Mouse (Mus musculus) E14TG2a.4 (cell line): ENCODE measurements around the gene Cd8b1.
A peak's percentile ranks its signal among the peaks of the same experiment; 100 is the strongest.

Experiments
- H3K27me3 ChIP-seq: 2 replicates; pipeline ENCODE4 v1.6.1; 2014; ENCODE audit warnings: low read length, control low read depth; ENCODE audit not compliant: insufficient read depth
- H3K36me3 ChIP-seq: 2 replicates; pipeline ENCODE4 v1.6.1; 2014; ENCODE audit warnings: low read length, control low read depth; ENCODE audit not compliant: insufficient read depth
- H3K4me1 ChIP-seq: replicated peaks from 2 replicates; pipeline ENCODE4 v1.6.1; 2014; ENCODE audit warnings: low read depth, low read length, control low read depth
- H3K4me3 ChIP-seq: replicated peaks from 2 replicates; pipeline ENCODE4 v1.5.1; 2014; ENCODE audit warnings: mild to moderate bottlenecking, low read length
- H3K9me3 ChIP-seq: 2 replicates; pipeline ENCODE4 v1.6.1; 2014; ENCODE audit warnings: low read length, control low read depth
- CTCF ChIP-seq: conservative IDR thresholded peaks from 2 replicates; pipeline ENCODE4 v1.5.1; 2014; ENCODE audit warnings: low read length
- NANOG ChIP-seq: IDR thresholded peaks from 2 replicates; pipeline ENCODE4 v1.6.1; 2014; ENCODE audit warnings: borderline replicate concordance, low read length, mixed read lengths
- POU5F1 ChIP-seq: IDR thresholded peaks from 2 replicates; pipeline ENCODE4 v1.6.1; 2014; ENCODE audit warnings: low read length, borderline replicate concordance

Gene Cd8b1

GRCm38 (mm10) chr6:71373249-71373775, 50.7 kb downstream of the Cd8b1 start, which contains the start of gene Cd8a:
Gene Cd8a, plus strand, starts transcription at chr6:71373427.
- peaks cover 11% of the 10 kb centered on the region for H3K9me3 ChIP-seq
- TF ChIP-seq NANOG (no peak), CTCF (no peak), POU5F1 (no peak)
- H3K4me3 ChIP-seq: peak within 1 kb of the TSS; percentile 17; the same call in 1 of the 2 replicates

GRCm38 (mm10) chr6:71374311-71374829, 51.8 kb downstream of the Cd8b1 start:
- H3K36me3 ChIP-seq: no peaks in the 10 kb centered on the region
- no peak overlapping the region; the same call in 1 of the 2 replicates for H3K4me3 ChIP-seq
- H3K4me1 ChIP-seq: peaks cover 18% of the 10 kb centered on the region
- TF ChIP-seq POU5F1: no peak
- TF ChIP-seq CTCF: no peak
- TF ChIP-seq NANOG: no peak
- peaks cover 11% of the 10 kb centered on the region for H3K9me3 ChIP-seq
- peaks cover 18% of the 10 kb centered on the region for H3K27me3 ChIP-seq

More at GRCm38 (mm10) chr6:71373249-71373775, 50.7 kb downstream of the Cd8b1 start, which contains the start of gene Cd8a:
- Histone ChIP-seq H3K36me3 (no peaks in the 10 kb centered on the region), H3K27me3 (peaks cover 18% of the 10 kb centered on the region), H3K4me1 (peaks cover 18% of the 10 kb centered on the region)

DNA sequence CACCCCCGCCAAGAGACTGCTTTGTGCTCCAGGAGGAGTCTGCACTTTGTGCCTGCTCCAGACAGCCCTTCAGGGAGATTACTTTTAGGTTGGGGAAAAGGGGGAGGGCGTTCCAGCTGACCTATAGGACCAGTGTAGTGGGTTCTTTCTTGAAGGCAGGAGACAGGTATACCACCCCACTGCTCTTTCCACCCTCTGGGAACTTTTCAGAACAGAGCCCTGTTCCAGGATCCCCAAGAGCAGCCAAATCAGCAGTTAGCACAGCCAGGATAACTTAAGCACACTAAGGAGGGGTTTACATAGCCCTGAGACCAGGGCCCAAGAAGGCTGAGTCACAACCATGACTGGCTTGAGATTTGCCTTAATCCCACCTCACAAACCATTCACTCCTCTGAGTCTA, 52.3 kb downstream of the Cd8b1 start:
- no peak overlapping the region for H3K4me3 ChIP-seq
- H3K36me3 ChIP-seq: no peaks in the 10 kb centered on the region
- H3K9me3 ChIP-seq: peaks cover 11% of the 10 kb centered on the region
- H3K4me1 ChIP-seq: peaks cover 18% of the 10 kb centered on the region
- H3K27me3 ChIP-seq: peaks cover 18% of the 10 kb centered on the region
- no peak for TF ChIP-seq CTCF
- no peak for TF ChIP-seq NANOG
- no peak for TF ChIP-seq POU5F1

DNA sequence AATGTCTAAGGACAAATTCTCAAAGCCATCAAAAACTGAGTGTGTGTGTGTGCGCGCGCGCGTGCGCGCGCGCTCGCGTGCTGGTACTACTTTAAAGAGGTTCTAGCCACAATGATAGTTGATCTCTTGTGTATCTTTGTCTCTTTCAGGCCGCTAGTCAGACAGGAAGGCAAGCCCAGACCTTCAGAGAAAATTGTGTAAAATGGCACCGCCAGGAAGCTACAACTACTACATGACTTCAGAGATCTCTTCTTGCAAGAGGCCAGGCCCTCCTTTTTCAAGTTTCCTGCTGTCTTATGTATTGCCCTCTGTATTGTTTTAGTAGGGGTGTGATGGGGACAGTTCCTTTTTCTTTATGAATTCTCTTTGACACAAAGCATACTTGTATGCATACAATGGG, 54.1 kb downstream of the Cd8b1 start:
- H3K9me3 ChIP-seq: peaks cover 11% of the 10 kb centered on the region
- no peak for TF ChIP-seq CTCF
- TF ChIP-seq POU5F1: no peak
- TF ChIP-seq NANOG: no peak
- no peaks in the 10 kb centered on the region for H3K36me3 ChIP-seq
- H3K4me1 ChIP-seq: peaks cover 18% of the 10 kb centered on the region
- H3K27me3 ChIP-seq: peaks cover 18% of the 10 kb centered on the region
- no peak overlapping the region for H3K4me3 ChIP-seq

- Histone ChIP-seq H3K9me3 (peaks cover 11% of the 10 kb centered on the region), H3K27me3 (no peaks in the 10 kb centered on the region)
- TF ChIP-seq CTCF (no peak), NANOG (no peak), POU5F1 (no peak)
Observed at GRCm38 (mm10) chr6:71381654-71382053, 59.1 kb downstream of the Cd8b1 start.

More at GRCm38 (mm10) chr6:71381654-71382053, 59.1 kb downstream of the Cd8b1 start:
- Histone ChIP-seq H3K36me3 (no peaks in the 10 kb centered on the region), H3K4me3 (no peak overlapping the region), H3K4me1 (peaks cover under 1% of the 10 kb centered on the region)
